Mouse (Mus musculus): ENCODE measurements around the gene Tango2.
A peak's percentile ranks its signal among the peaks of the same experiment; 100 is the strongest.

Gene Tango2

DNA sequence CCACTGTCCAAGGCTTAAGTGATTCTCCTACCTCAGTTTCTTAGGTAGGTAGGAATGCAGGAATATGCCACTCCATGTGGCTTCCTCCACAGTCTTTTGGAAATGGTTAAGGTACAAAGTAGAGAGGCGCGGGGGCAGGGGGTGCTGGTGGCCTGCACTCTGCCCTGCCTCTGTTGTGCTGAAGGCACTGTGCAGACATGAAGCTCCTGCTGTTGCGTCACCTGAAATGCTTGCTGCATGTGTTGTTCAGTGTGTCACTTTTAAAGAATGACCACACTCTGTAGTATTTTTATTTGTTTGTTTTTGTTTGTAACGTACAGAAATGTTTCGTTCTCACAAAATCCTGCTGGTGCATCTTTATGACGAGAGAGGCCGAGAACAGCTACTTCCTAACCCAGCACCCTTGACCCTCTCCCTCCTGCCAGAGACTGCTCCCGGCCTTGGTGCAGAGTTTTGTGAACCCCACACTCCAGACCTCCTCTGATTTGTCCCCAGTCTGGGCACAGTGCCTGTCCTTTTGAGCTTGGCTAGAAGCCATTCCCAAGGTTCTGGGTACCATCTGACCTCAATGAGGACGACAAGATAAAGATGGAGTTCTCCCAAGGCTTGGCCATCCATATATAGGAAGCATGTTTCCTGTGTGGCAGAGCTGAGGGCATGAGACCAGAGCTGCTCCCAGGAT is 35.3 kb upstream of the Tango2 start:
- DNase-seq (ENCODE audit: low spot score), result no peak

DNA sequence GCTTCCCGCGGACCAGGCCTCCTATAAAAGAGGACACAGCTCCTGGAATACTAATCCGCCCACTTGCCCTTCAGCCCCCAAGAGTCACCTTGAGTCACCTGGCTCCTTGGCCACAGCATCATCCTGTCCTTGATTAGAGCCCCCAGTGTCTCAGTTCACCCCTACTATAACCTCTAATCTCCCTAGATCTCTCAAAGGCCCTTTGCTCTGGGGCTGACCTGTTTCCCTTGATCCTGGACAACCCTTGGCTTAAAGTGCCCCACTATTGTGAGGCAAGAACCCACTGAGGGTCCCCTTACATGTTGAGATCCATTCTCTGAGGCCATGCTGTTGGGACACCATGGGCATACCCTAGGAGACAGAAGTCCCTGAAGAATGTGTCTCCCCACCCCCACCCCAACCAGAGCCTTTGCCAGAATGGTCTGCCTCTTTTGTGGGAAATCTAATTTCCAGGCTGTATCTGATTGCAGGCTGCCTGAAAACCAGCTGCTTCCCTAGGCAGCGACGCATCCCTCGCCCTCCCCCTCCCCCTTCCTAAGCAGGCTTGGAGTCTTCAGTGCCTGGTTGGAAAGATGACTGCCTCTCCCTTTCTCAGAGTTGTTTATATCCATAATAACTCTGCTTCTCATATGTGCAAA is 33.8 kb upstream of the Tango2 start:
- no peak for DNase-seq (ENCODE audit: low spot score)

DNA sequence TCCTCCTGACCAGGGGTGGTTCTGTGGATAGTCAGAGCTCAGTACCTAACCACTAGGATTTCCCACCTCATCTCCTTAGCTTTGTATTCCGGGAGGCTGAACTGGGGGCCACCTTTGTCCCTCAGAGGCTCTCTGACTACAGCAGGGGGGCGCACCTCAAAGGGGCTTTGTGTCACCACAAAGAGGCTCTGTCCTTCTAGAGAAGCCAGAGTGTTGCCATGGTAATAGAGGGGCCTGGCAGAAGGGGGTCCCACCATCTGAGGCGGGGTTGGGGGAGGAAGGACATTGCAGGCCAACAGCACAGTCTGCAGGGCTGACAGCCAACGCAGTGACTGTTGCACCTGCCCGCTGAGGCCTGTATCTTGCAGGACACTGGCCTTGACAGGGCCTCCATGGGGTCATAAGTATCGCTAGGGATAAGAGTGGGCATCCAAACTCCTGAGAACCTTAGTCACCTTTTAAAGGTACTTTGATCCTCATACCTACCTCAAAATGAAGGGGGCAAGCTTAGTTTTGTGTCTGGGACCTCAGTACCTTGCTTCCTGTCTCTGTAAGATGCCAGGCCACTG is 32.7 kb upstream of the Tango2 start:
- DNase-seq (ENCODE audit: low spot score), result no peak

DNA sequence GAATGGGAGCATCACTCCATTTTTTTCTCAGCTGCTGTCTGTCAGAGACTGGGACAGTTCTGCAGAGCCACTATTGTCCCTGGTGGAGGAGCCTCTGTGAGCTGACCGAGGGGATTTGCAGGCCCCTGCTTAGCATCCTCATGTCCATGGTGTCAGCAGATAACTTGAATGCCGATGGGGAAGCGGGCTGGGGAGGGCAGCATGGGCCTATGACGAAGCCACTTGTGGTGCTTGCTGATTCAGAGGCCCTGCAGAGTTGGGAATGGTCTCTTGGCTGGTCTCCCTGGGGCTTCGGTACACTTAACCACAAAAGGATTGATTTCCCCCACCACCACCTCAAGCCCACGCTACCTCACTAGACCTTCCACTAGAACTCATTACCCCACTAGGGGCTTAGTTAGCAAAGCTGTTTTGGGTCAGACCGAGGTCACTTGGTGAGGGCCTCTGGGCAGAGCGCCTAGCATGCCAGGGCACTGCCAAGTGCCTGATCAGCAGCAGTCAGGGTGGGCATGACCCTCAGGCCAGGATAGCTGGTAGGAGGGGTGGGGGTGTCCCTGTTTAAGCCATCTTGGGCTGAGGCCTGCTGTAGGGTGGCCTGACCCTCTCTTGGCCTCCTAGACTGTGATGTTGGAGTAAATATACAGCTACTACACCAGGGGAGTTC is 31.6 kb upstream of the Tango2 start:
- DNase-seq (ENCODE audit: low spot score), result no peak

DNA sequence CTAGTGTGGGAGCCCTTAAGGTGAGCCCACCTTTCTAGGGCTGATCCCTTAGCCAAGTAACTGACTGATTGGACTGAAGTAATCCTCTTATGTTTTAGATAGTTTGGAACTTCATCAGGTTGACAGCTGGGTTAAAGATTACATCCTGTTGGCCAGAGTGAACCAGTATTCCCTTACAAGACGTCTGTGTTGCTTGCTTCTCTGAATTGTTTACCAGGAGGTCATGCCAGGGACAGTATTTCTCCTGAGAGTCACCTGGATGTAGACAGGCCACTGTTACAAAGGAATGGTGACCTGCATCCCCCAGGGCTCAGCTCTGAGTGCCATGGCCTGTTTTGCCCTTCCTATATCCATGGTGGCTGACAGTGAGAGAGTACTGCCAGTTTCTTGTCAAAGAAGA is 30.6 kb upstream of the Tango2 start:
- no peak for DNase-seq (ENCODE audit: low spot score)

DNA sequence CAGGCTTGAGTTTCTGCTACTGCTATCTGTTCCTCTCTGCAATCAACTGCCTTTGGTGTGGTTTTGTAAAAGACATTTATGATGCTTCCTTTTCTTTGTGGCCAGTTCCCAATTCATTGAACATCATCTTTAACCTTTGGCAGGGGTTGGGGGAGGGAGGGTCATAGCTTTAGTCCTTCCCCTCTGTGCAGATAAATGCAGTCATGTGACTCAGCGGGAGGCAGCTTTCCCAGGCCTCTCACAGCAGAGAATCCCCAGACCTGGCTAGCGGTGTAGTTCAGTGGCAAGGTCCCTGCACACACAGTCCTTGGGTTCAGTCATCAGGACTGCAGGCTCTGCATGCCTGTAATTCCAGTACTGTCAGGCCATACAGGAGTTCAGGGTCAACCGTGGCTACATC is 29.3 kb upstream of the Tango2 start:
- DNase-seq (ENCODE audit: low spot score), result no peak

DNA sequence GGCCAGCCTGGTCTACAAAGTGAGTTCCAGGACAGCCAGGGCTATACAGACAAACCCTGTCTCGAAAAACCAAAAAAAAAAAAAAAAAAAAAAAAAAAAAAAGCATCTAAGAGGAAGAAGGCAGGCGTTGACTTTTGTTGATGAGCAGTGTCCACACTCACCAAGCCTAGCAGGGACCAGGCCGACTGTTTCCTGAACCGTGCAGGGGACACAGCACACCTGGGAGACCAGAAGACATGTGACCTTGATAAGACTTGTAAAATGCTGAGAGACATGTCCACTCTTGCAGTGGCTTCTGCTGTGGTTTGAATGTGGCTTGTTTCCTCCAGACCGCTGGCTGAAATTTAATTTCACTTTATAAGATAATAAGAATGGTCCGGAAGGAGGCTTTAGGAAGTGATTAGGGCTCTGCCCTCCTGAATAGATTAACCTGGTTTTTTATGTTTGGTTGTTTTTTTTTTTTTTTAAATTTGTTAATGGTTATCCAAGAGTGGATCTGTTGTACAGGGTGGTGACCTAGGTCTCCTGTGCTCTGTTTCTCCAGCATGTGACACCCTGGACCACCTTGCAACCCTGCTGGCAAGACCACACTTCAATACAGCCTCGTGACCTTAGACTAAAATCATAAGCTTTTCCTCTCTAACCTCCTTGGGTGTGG is 28.5 kb upstream of the Tango2 start:
- no peak for DNase-seq (ENCODE audit: low spot score)

DNA sequence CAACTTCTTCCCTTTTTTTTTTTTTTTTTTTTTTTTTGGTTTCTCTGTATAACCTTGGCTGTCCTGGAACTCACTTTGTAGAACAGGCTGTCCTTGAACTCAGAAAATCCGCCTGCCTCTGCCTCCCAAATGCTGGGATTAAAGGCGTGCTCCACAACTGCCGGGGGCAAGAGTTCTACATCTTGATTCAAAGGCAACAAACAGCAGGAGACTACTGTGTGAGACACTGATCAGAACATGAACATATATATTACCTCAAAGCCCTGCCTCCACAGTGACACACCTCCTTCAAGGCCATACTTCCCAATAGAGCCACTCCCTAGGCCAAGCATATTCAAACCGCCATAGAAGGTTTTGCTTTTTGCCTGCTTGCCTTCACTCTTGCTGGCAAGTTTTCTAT is 25.7 kb upstream of the Tango2 start:
- DNase-seq (ENCODE audit: low spot score), result no peak

DNA sequence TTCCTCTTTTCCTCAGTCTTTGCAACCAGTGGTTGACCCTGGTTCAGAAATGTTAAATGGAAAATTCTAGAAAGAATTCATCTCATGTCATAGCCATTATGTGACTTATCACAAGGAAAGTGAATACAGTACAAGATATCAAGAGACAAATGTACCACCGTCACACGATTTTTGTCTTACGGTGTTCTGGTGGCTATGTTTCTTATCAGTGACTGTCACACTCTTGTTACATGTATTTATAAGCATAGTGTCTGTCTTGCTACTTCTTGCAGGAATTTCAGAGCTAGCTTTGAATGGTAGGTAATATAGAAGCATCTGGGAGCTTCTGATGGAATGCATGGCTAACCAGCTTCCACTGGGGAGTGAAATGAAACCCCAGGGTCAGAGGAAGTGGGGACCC is 22.3 kb upstream of the Tango2 start:
- no peak for DNase-seq (ENCODE audit: low spot score)

DNA sequence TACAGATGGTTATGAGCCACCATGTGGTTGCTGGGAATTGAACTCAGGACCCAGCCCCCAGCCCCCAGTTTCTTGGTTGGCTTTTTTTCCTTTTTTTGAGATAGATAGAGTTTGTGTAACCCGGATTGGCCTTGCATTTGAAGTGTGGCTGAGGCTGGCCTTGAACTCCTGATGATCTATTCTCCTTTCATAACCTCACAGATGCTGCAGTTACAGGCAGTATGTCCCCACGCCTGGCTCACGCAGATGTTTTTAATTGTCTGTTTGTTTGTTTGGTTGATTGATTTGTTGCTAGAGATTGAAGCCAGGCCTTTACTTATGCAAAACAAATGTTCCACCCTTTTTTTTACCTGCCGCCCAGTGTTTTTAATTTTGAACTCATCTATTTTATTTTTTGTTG is 18.9 kb upstream of the Tango2 start:
- no peak for DNase-seq (ENCODE audit: low spot score)

DNA sequence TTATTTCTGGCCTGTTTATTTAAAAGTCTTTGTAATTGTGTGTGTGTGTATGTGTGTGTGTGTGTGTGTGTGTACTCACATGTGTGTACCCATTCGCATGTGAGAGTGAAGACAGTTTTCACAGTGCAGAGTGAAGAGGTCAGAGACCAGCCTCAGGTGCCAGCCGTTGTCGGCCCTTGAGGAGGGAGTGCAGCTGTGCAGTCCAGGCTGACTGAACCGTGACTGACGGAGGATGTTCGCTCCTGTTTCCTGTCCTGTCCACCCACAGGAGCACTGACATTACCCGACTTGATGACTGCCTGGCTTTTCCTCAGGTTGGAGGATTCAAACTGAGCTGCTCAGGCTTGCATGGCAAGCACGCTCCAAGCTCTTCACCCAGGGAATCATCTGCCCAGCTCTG is 15.0 kb upstream of the Tango2 start:
- DNase-seq (ENCODE audit: low spot score), result no peak

DNA sequence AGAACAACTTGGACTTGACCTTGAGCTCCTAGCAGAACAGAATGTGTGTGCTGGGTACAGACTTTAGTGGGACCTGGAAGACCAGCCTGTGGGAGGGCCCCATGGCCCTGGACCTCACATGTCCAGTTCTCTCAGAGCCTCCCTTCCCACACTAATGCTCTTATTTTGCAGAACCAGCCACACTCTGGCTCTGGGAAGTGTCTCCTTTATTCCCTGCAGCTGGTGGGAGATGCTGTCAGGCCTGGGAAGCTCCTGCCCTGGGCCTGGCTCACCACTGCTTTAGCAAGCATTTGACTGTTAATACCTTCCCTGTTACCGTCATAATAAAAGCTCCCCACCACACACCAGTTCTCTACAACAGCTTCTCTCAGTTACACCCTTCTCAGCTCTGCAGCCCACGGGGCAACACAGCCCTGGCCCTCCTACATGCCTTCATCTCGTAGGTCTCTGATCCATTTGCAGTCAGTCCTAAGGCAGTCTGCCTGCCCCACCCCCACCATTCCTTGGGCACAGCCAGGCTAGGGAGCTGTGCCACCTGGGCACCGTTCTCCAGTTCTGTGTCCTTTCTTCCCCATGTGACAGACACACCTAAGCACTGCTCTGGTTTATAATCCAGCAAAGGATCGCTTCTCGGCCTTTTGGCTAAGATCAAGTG is 12.4 kb upstream of the Tango2 start:
- no peak for DNase-seq (ENCODE audit: low spot score)

DNA sequence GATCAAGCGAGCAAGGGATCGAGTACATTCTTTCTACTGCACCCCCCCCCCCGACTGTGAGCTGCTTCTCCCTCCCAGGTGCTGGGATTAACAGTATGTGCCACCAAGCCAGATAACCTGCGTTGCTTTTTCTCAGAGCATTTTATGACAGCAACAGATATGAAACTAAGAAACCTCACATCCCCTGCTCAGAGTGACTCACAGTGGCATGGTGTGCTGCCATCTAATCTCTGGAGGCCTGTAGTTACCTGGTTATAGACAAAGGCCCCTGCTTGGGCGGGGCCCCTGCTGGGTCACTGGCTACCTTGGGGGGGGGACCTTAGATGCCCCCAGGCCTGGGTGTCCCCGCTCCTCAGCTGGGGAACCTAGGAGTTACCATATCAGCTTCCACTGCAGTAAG is 10.1 kb upstream of the Tango2 start:
- no peak for DNase-seq (ENCODE audit: low spot score)

DNA sequence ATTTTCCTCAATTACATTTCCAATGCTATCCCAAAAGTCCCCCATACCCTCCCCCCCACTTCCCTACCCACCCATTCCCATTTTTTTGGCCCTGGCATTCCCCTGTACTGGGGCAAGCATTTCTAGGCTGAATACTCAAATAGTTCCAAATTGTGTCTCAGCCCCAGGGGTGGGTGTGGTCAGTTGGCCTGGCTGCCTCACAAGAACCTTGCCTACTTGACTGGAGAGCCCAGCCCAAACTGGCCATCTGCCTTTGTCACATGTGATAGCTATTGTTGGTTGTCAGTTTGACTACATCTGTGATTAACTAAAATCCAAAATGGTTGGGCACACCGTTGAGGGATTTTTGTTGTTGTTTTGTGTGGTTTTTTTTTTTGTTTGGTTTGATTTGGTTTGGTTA is 9.1 kb upstream of the Tango2 start:
- DNase-seq (ENCODE audit: low spot score), result no peak

DNA sequence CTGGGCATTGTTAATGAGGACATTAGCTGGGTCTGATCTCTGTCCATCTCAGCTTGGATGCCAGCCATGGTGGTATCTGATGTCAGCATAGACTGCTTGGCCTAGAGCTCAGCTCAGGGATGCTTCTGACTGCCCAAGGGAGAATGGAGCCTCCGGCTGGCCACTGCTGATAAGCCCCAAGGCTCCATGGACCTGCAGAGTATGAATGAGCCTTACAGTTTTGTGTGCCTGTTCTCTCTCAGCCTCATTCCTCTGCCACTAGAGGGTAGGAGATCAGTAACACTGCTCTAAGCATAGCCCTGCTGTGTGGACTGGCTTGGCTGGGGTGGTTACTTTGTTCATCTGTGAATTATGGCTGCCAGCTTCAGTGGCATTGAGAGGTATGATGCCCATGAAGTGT is 5.2 kb upstream of the Tango2 start:
- DNase-seq (ENCODE audit: low spot score), result peak; percentile 32

DNA sequence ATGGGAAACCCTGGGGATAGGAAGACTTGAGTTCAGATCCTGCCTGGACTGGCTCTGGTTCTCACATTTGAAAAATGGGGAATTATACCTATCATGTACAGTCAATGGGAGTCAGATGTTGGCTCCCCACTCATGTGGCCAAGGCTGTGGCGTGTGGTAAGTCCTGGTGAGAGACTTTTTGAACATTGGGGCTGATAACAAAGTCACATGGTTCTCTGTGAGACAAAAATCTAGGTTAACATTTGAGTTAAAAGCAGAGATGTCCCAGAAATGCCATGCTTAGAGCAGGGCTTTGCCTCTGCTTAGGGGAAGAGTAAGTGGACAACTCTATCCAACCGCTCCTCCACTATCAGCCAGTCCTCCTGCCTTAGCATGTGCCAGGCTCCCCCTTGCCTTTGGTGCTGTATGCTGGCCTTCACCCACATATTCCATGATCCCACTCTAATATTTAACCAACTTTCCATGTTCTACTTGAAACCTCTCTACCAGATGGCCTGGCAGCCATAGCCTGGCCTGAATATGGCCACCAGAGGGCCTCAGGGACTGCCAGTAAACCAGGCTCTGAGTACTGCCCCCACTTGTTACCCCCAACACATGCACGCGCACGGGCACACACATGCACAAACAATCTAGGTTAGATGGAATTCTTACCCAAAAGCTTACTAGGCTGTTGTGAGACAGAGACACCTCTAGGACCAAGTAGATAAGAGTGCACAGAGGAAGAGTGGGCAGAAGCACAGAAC is 3.6 kb upstream of the Tango2 start:
- no peak for DNase-seq (ENCODE audit: low spot score)

DNA sequence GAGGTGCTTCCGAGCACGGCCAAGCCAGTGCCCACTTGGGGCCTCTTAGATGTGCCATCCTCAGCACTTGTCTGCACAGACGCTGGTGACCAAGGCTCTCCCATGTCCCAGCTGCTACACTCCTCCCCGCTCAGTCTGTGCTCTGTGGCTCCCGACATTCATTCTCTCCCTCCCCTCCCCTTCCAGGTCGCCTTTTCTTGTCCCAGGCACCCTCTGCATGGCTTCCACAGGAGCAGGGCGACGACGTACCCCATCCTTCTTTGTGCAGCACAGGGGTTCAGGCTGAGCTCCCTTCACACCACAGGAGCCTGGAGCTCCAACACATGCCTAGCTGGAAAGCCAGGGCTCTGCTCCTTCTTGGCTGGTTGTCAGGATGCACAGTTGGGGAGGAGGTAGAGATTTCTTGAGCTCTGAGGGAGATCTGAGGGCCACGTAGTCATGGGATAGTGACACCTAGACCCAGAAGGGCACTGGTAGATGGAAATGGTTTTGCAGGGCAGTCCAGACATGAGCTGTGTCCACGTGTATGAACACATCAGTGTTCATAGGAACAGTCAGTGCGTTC is 1.9 kb upstream of the Tango2 start:
- DNase-seq (ENCODE audit: low spot score), result no peak

DNA sequence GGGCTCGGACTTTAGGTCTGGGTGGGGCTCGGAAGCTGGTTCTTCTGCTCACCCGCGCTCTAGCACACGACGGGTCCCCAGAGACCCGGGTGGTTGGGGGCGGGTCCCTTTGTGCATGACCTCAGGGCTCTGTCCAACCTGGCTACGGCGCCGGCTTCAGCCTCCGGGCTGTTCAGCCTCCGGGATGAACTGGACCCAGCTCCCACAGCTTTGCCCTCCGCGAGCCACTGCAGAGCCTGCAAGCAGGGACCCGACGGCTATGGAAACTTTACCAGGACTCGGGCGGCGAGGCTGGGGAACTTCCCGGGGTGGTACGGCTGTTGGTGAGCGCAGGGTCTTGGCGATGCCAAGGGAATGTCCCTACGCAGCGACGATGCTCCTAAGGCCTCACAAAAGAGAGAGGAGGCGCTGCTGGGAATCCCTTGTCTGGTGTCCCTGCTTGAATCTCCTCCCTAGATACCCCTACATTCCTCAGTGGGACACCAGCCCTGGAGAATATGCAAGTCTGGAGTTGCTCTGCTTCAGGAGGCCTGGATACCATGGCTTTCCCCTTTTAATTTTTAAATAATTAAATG is 785 bp upstream of the Tango2 start:
- no peak for DNase-seq (ENCODE audit: low spot score)

DNA sequence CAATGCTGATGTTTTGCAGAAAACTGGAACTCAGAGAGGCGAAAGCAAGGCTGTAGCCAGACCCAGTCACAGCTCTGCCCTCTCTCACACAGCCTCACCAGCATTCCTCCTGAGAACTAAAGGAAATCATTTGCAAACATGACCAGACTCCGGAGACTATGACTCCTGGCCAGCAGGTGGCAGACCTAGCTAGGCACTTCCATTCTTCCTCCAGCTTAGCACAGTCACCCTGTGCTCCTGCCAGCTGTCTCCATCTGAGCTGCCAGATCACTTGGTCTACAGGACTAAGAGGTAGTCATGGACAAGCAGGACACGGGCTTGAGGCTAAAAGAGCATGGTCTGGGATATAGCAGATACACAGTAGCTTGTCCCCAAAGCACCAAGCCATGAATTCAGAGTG is 2.7 kb downstream of the Tango2 start:
- peak; percentile 70 for DNase-seq (ENCODE audit: low spot score)

DNA sequence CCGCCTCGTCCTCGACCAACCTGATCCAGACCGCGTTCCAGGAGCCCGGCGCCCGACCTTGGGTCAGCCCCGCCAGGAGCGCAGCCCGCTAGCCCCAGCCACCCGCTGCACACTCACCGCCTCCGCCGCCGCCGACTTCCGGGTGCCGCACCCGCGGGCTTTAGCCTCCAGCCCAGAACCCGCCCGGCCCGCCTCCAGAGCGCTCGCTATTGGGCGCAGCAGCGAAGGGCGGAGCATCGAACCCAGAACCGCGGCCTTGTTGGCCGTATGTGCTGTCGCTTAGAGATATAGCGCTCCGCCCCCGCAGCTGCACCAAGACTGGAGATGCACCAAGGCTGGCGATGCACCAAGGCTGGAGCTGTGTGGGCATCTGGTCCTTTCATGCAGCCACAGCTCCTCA is 4.1 kb downstream of the Tango2 start:
- peak; percentile 95 for DNase-seq (ENCODE audit: low spot score)
